Mouse (Mus musculus): ENCODE results near the gene Slc39a11.
A peak's percentile ranks its signal among the peaks of the same experiment; 100 is the strongest.

Slc39a11 gene

GRCm38 (mm10) chr11:113352085-113352815 lies 297.6 kb downstream of the Slc39a11 start:
- DNase-seq (ENCODE audit: low read depth, low spot score): no peak

- no peak for DNase-seq (ENCODE audit: low read depth, low spot score)
Observed at GRCm38 (mm10) chr11:113350583-113350982, 299.3 kb downstream of the Slc39a11 start.

GRCm38 (mm10) chr11:113346895-113347514 lies 302.9 kb downstream of the Slc39a11 start:
- DNase-seq (ENCODE audit: low read depth, low spot score): no peak

GRCm38 (mm10) chr11:113339770-113340169 lies 310.1 kb downstream of the Slc39a11 start:
- DNase-seq (ENCODE audit: low read depth, low spot score): no peak

GRCm38 (mm10) chr11:113338581-113338980 lies 311.3 kb downstream of the Slc39a11 start:
- DNase-seq (ENCODE audit: low read depth, low spot score): no peak

- DNase-seq (ENCODE audit: low read depth, low spot score): no peak
Observed at GRCm38 (mm10) chr11:113335706-113336105, 314.2 kb downstream of the Slc39a11 start.

GRCm38 (mm10) chr11:113334444-113334881 lies 315.4 kb downstream of the Slc39a11 start:
- no peak for DNase-seq (ENCODE audit: low read depth, low spot score)

- DNase-seq (ENCODE audit: low read depth, low spot score): no peak
Observed at GRCm38 (mm10) chr11:113333535-113333934, 316.3 kb downstream of the Slc39a11 start.

- no peak for DNase-seq (ENCODE audit: low read depth, low spot score)
Observed at GRCm38 (mm10) chr11:113330061-113330591, 319.8 kb downstream of the Slc39a11 start.

- DNase-seq (ENCODE audit: low read depth, low spot score): no peak
Observed at GRCm38 (mm10) chr11:113327499-113328062, 322.3 kb downstream of the Slc39a11 start.

- no peak for DNase-seq (ENCODE audit: low read depth, low spot score)
Observed at GRCm38 (mm10) chr11:113326387-113327011, 323.4 kb downstream of the Slc39a11 start.

- DNase-seq (ENCODE audit: low read depth, low spot score): no peak
Observed at GRCm38 (mm10) chr11:113321601-113322000, 328.3 kb downstream of the Slc39a11 start.

- no peak for DNase-seq (ENCODE audit: low read depth, low spot score)
Observed at GRCm38 (mm10) chr11:113309265-113309951, 340.5 kb downstream of the Slc39a11 start.

GRCm38 (mm10) chr11:113308256-113308941 lies 341.5 kb downstream of the Slc39a11 start:
- no peak for DNase-seq (ENCODE audit: low read depth, low spot score)

- no peak for DNase-seq (ENCODE audit: low read depth, low spot score)
Observed at GRCm38 (mm10) chr11:113303204-113303603, 346.7 kb downstream of the Slc39a11 start.

GRCm38 (mm10) chr11:113299492-113299891 lies 350.4 kb downstream of the Slc39a11 start:
- no peak for DNase-seq (ENCODE audit: low read depth, low spot score)

- peak; percentile 51 for DNase-seq (ENCODE audit: low read depth, low spot score)
Observed at GRCm38 (mm10) chr11:113297765-113298164, 352.1 kb downstream of the Slc39a11 start.

- no peak for DNase-seq (ENCODE audit: low read depth, low spot score)
Observed at GRCm38 (mm10) chr11:113296912-113297625, 352.8 kb downstream of the Slc39a11 start.

GRCm38 (mm10) chr11:113296162-113296561 lies 353.7 kb downstream of the Slc39a11 start:
- no peak for DNase-seq (ENCODE audit: low read depth, low spot score)

- no peak for DNase-seq (ENCODE audit: low read depth, low spot score)
Observed at GRCm38 (mm10) chr11:113294518-113294917, 355.4 kb downstream of the Slc39a11 start.

All from brain, embryonic 18.5 days (tissue).